15 mouse cellular contexts compared by ENCODE assay signal in genomic region chr5:30749582-30750311, GRCm38 (mm10). TPM values are rescaled to one million over a fixed set of nuclear protein-coding genes. Genes with fewer than 3 reads are reported as not detected.
DNase-seq lines count a peak whose midpoint lies in the region; ATAC-seq lines count a peak whose summit lies in the region.
"Had no signal": no experiment of that assay in that cellular context is flagged by ENCODE, and none has a peak within 500 bp of the region (broad histone marks: within the 10 kb centered on the region; RNA-seq: fewer than 3 reads in every experiment).

No protein-coding gene starts in this region.

- H3K27me3 ChIP-seq in liver, embryonic 15.5 days = no peaks in the 10 kb centered on the region
- H3K27me3 ChIP-seq: heart, embryonic 15.5 days; intestine, embryonic 15.5 days had no signal

- H3K4me1 ChIP-seq in liver, embryonic 15.5 days (replicated peaks) = peaks cover 9% of the 10 kb centered on the region; the same call in 1 of the 2 replicates
- H3K4me1 ChIP-seq: intestine, embryonic 15.5 days had no signal

- DNase-seq in left cerebral cortex, postnatal 4 days = peak; percentile 69
- no peak for DNase-seq in left cerebral cortex, postnatal 14 days (ENCODE audit: low spot score in 2 of 2)
- peak; percentile 28 for DNase-seq in thymus, postnatal 4 days
- no peak for DNase-seq in thymus, adult 18-20 months
- no peak for DNase-seq in embryo, embryonic 10 days (ENCODE audit: low spot score)
- DNase-seq: adrenal gland, adult 2 months; gastrocnemius, postnatal 36 days; kidney, postnatal 36 days had no signal

- no peak overlapping the region for H3K4me2 ChIP-seq in liver, embryonic 15.5 days
- H3K4me2 ChIP-seq: heart, embryonic 15.5 days; intestine, embryonic 15.5 days had no signal

- intact Hi-C loops in left cerebral cortex, postnatal 4 days (cut with DNase I) = no loop called here
- intact Hi-C loops in left cerebral cortex, postnatal 14 days (cut with DNase I) = no loop called here

- no peak overlapping the region for H3K4me3 ChIP-seq in liver, embryonic 15.5 days (replicated peaks)
- H3K4me3 ChIP-seq: erythroblast, embryonic 14.5 days; heart, embryonic 15.5 days; intestine, embryonic 15.5 days had no signal

- 0 out of 2 replicates have a peak, but pooled peaks have one; percentile 37 for ATAC-seq in liver, embryonic 15.5 days (ENCODE audit: insufficient read depth)
- no peak for ATAC-seq in megakaryocyte, adult 5-6 weeks (ENCODE audit: poor library complexity, severe bottlenecking)
- ATAC-seq: intestine, embryonic 15.5 days; Patski had no signal

- H3K27ac ChIP-seq in liver, embryonic 15.5 days (replicated peaks) = no peak overlapping the region
- H3K27ac ChIP-seq: heart, embryonic 15.5 days; intestine, embryonic 15.5 days had no signal

- H3K36me3 ChIP-seq in liver, embryonic 15.5 days (replicated peaks) = no peaks in the 10 kb centered on the region
- H3K36me3 ChIP-seq: heart, embryonic 15.5 days; intestine, embryonic 15.5 days had no signal

- no peaks in the 10 kb centered on the region for H3K9me3 ChIP-seq in liver, embryonic 15.5 days (replicated peaks)
- H3K9me3 ChIP-seq: heart, embryonic 15.5 days; intestine, embryonic 15.5 days had no signal

- WGBS in liver, embryonic 15.5 days (ENCODE audit: insufficient replicate concordance) = 58% methylated on average over 12 of the region's 12 CpGs

- H3K9ac ChIP-seq in liver, embryonic 15.5 days = no peak overlapping the region
- H3K9ac ChIP-seq: heart, embryonic 15.5 days; intestine, embryonic 15.5 days had no signal

RNA-seq across cellular contexts. Expression of gene Dpysl5, which starts 38.4 kb away (rescaled TPM):
- 100 to 1,000 TPM; 797 to 798 TPM for total RNA-seq in left cerebral cortex, postnatal 4 days (2021)
- total RNA-seq in left cerebral cortex, postnatal 14 days (2021) = 100 to 1,000 TPM; 102 to 111 TPM
- 0.29 and 0.52 TPM in 2 replicates for polyA plus RNA-seq in liver, embryonic 15.5 days (2015; fragmentation: Nextera tagmentation; extraction: Ambion mirVana)
- total RNA-seq in megakaryocyte, adult 5-6 weeks (2015) = not detected in 2 replicates
- 0.41 TPM in 1 of 2 replicates, not detected in the other for total RNA-seq in megakaryocyte, adult 5-6 weeks (2017)
- total RNA-seq: common myeloid progenitor, adult 5-6 weeks had no signal
- polyA plus RNA-seq: erythroblast, embryonic 14.5 days had no signal

Comparison
In these comparisons a context has a peak if more than half of its experiments do, and no peak if none do; other contexts are left out.
1. DNase-seq: peak in left cerebral cortex, postnatal 4 days (single experiment) and thymus, postnatal 4 days (single experiment); none in left cerebral cortex, postnatal 14 days (0 of 2), thymus, adult 18-20 months (0 of 2) and embryo, embryonic 10 days (single experiment).
2. RNA of gene Dpysl5, which starts 38.4 kb away (total RNA-seq): 797 to 798 TPM in left cerebral cortex, postnatal 4 days and 102 to 111 TPM in left cerebral cortex, postnatal 14 days; 0.41 TPM in megakaryocyte, adult 5-6 weeks; every median in the first group is over 10 times any median in the second.